Mouse (Mus musculus) embryonic facial prominence, embryonic 15.5 days (tissue): Measurements from ENCODE around the gene Idh3g. TPM values are rescaled to one million over a fixed set of nuclear protein-coding genes. Genes with fewer than 3 reads are reported as not detected.

Source experiments
- ATAC-seq: fragments of 200-750 bp; cut with Nextera tagmentation; 2 replicates; pipeline ENCODE4 v1.8.0; 2017; ENCODE audit warnings: low read depth, moderate TSS enrichment; ENCODE audit not compliant: insufficient number of reproducible peaks, low FRiP score, low TSS enrichment
- H3K27ac ChIP-seq: fragments of 300-500 bp; sonication (generic); replicated peaks from 2 replicates; pipeline ENCODE4 v1.5.1; 2015; ENCODE audit warnings: mild to moderate bottlenecking, inconsistent platforms
- H3K27me3 ChIP-seq: fragments of 300-500 bp; sonication (generic); 2 replicates; pipeline ENCODE4 v1.6.1; 2015; ENCODE audit warnings: inconsistent platforms
- H3K36me3 ChIP-seq: fragments of 300-500 bp; sonication (generic); 2 replicates; pipeline ENCODE4 v1.6.1; 2015; ENCODE audit warnings: mild to moderate bottlenecking, inconsistent platforms
- H3K4me1 ChIP-seq: fragments of 300-500 bp; sonication (generic); 2 replicates; pipeline ENCODE4 v1.6.1; 2015; ENCODE audit warnings: inconsistent platforms
- H3K4me2 ChIP-seq: fragments of 300-500 bp; sonication (generic); replicated peaks from 2 replicates; pipeline ENCODE4 v1.6.1; 2015; ENCODE audit warnings: mild to moderate bottlenecking, inconsistent platforms
- H3K4me3 ChIP-seq: fragments of 300-500 bp; sonication (generic); replicated peaks from 2 replicates; pipeline ENCODE4 v1.5.1; 2015; ENCODE audit warnings: mild to moderate bottlenecking, inconsistent platforms
- H3K9ac ChIP-seq: fragments of 300-500 bp; sonication (generic); 2 replicates; pipeline ENCODE4 v1.6.1; 2015; ENCODE audit warnings: inconsistent platforms
- H3K9me3 ChIP-seq: fragments of 300-500 bp; sonication (generic); replicated peaks from 2 replicates; pipeline ENCODE4 v1.6.1; 2016; ENCODE audit warnings: inconsistent platforms
- WGBS: fragments of 180-500 bp; shearing (Covaris S2); methylation state at CpG from one replicate; pipeline ENCODE4 v1.1.7; 2015; 5-methylcytosine and 5-hydroxymethylcytosine counted together
- polyA plus RNA-seq: library from polyadenylated mRNA; unstranded; fragments of >200 nt; fragmentation: Nextera tagmentation; extraction: Ambion mirVana; gene quantifications from 2 replicates; pipeline ENCODE4 v1.2.1, GENCODE M21; 2015

The Idh3g gene
- polyA plus RNA-seq, 1 experiment from 2014 or later: 199 TPM

DNA sequence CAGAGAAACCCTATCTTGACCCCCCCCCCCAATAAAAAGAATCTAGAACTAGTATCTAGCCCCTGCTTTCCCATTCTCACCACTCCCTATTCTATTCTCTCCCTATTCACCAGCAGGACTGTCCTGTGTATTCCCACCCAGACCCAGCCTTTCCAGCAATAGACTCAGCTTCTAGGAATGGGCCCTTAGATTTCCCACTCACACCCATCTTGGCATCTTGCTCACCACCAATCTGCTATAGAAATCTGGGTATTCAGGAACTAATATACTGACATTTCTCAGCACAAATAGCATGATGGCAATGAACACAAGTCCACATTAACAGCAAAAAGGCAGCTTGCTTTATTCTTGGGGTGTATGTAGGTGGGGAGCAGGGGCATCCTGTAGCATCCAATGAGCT is 6.3 kb upstream of the Idh3g start:
- peaks cover 5% of the 10 kb centered on the region for H3K4me1 ChIP-seq
- ATAC-seq: no peak
- no peaks in the 10 kb centered on the region; the same call in 1 of the 2 replicates for H3K27me3 ChIP-seq
- peaks cover 16% of the 10 kb centered on the region; the same call in 1 of the 2 replicates for H3K36me3 ChIP-seq
- no peak overlapping the region for H3K4me2 ChIP-seq
- no peaks in the 10 kb centered on the region for H3K9me3 ChIP-seq
- H3K4me3 ChIP-seq: no peak overlapping the region
- H3K9ac ChIP-seq: no peak overlapping the region
- H3K27ac ChIP-seq: no peak overlapping the region

DNA sequence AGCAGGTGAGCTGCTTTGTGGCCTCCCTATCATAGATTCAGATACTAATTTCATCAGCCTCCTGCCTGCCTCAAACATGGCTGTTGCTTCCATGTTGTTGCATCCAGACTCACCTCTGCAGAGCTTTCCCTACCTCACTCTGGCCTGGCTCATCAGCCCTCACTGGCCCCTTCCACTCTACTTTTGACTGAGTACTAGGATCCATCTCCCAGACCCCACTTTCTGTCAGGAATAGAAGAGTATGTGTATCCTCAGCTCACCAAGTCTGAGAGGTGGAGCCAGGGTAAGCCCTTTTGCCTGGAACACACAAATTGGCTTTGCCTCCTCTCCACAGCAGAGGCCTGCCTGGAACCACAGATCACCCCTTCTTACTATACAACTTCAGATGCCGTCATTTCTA is 1.8 kb upstream of the Idh3g start:
- Histone ChIP-seq H3K4me1 (peaks cover 8% of the 10 kb centered on the region), H3K36me3 (peaks cover 16% of the 10 kb centered on the region; the same call in 1 of the 2 replicates), H3K27ac (no peak overlapping the region), H3K9me3 (no peaks in the 10 kb centered on the region), H3K4me3 (no peak overlapping the region), H3K27me3 (no peaks in the 10 kb centered on the region), H3K4me2 (peak overlapping the region; percentile 51), H3K9ac (no peak overlapping the region)
- WGBS: 95% methylated on average over 1 of the region's 1 CpGs
- no peak for ATAC-seq

DNA sequence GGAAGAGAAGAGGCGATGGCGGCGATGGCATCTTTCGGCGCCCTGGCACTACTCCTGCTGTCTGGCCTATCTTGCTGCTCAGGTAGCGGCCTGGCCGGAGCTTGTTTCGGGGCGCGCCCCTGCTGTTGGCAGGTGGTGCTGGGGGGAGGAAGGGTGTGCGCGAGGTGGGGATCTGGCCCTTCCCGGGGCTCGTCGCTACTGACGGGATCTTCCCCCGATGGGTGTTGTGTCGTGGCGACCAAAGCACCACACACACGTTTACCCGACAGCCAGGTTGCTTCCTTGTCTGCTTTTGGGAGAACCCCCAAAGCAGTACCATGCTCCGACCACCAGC is 495 bp upstream of the Idh3g start:
- ATAC-seq: peak; percentile 22; the same call in 1 of the 2 replicates
- H3K9me3 ChIP-seq: no peaks in the 10 kb centered on the region
- H3K27me3 ChIP-seq: no peaks in the 10 kb centered on the region
- peak overlapping the region; percentile 91 for H3K27ac ChIP-seq
- peaks cover 8% of the 10 kb centered on the region for H3K4me1 ChIP-seq
- peaks cover 16% of the 10 kb centered on the region; the same call in 1 of the 2 replicates for H3K36me3 ChIP-seq
- 20% methylated on average over 22 of the region's 22 CpGs for WGBS
- H3K4me2 ChIP-seq: peak overlapping the region; percentile 51
- H3K9ac ChIP-seq: peak overlapping the region; percentile 65
- H3K4me3 ChIP-seq: peak overlapping the region; percentile 64

DNA sequence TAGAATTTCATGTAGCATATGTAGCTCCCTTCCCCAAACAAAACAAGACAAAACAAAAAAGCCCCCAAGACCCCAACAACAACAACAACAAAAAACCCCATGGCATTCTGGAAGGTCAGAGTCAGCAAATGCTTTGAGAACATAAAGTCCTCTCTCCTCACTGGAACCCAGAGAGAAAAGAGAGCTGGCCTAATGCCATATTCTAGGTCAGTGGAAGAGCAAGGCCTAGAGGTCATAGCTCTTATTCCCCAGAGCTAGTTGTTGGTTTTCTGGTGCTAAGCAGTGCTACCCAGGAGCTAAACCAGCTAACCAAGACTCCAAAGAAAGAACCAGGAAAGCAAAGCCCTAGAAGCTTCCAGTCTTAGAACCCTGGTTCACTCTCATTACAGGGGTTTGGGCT is 1.0 kb downstream of the Idh3g start:
- peak overlapping the region; percentile 64 for H3K4me3 ChIP-seq
- no peaks in the 10 kb centered on the region for H3K27me3 ChIP-seq
- H3K4me2 ChIP-seq: peak overlapping the region; percentile 50
- peak overlapping the region; percentile 91; the same call in 1 of the 2 replicates for H3K27ac ChIP-seq
- no peak overlapping the region; the same call in 1 of the 2 replicates for H3K9ac ChIP-seq
- no peaks in the 10 kb centered on the region for H3K9me3 ChIP-seq
- peaks cover 12% of the 10 kb centered on the region for H3K36me3 ChIP-seq
- ATAC-seq: no peak
- peaks cover 8% of the 10 kb centered on the region for H3K4me1 ChIP-seq

- Histone ChIP-seq H3K36me3 (peaks cover 27% of the 10 kb centered on the region; the same call in 1 of the 2 replicates), H3K9ac (no peak overlapping the region), H3K4me3 (no peak overlapping the region), H3K27ac (no peak overlapping the region), H3K27me3 (no peaks in the 10 kb centered on the region), H3K4me1 (no peaks in the 10 kb centered on the region), H3K9me3 (no peaks in the 10 kb centered on the region), H3K4me2 (no peak overlapping the region)
- 92% methylated on average over 3 of the region's 3 CpGs for WGBS
- no peak for ATAC-seq
These were observed 4.5 kb downstream of the Idh3g start for GRCm38 (mm10) chrX:73782227-73782626.

GRCm38 (mm10) chrX:73774802-73775483 is 11.8 kb downstream of the Idh3g start:
- Histone ChIP-seq H3K9ac (no peak overlapping the region), H3K4me3 (no peak overlapping the region), H3K27ac (no peak overlapping the region), H3K9me3 (no peaks in the 10 kb centered on the region), H3K4me2 (no peak overlapping the region), H3K4me1 (no peaks in the 10 kb centered on the region), H3K27me3 (no peaks in the 10 kb centered on the region), H3K36me3 (0 out of 2 replicates have a peak, but pooled peaks cover 18% of the 10 kb centered on the region)
- ATAC-seq: no peak; the same call in 1 of the 2 replicates
- 65% methylated on average over 10 of the region's 10 CpGs for WGBS

GRCm38 (mm10) chrX:73774168-73774760 is 12.4 kb downstream of the Idh3g start, which contains the start of gene Srpk3:
Gene Srpk3 (plus strand): TSS chrX:73774405.
- 62% methylated on average over 9 of the region's 9 CpGs for WGBS
- 0 out of 2 replicates have a peak, but pooled peaks cover 12% of the 10 kb centered on the region for H3K36me3 ChIP-seq
- H3K27me3 ChIP-seq: no peaks in the 10 kb centered on the region
- no peaks in the 10 kb centered on the region for H3K4me1 ChIP-seq
- no peak within 1 kb of the TSS for H3K4me3 ChIP-seq
- H3K4me2 ChIP-seq: no peak within 1 kb of the TSS
- no peak within 1 kb of the TSS for H3K9ac ChIP-seq
- no peak within 1 kb of the TSS for H3K27ac ChIP-seq
- H3K9me3 ChIP-seq: no peaks in the 10 kb centered on the region
- no peak for ATAC-seq

DNA sequence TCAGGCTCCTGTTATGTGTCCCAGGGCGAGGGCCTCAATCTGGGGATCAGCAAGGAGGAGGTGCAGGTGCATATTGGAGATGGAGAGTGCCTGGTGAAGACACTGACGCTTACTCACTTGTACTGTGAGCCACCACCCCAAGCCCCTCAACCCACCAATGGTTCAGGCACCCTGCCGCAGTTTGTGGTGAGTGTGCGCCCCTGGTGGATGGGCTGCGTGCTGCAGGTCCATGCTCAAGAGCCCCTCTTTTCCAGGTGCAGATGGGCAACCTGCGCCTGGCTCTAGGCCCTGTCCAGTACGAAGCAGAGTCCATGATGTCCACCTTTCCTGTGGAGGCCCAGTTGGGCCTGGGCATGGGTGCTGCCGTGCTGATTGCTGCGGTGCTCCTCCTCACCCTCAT is 19.4 kb downstream of the Idh3g start:
- Histone ChIP-seq H3K27ac (no peak overlapping the region), H3K4me3 (no peak overlapping the region), H3K36me3 (no peaks in the 10 kb centered on the region), H3K27me3 (no peaks in the 10 kb centered on the region), H3K9ac (no peak overlapping the region), H3K9me3 (no peaks in the 10 kb centered on the region), H3K4me2 (no peak overlapping the region), H3K4me1 (no peaks in the 10 kb centered on the region)
- no peak for ATAC-seq
- WGBS: 57% methylated on average over 9 of the region's 9 CpGs

- Histone ChIP-seq H3K36me3 (no peaks in the 10 kb centered on the region), H3K9ac (no peak overlapping the region), H3K4me1 (no peaks in the 10 kb centered on the region), H3K27ac (no peak overlapping the region), H3K4me3 (no peak overlapping the region), H3K27me3 (no peaks in the 10 kb centered on the region), H3K9me3 (no peaks in the 10 kb centered on the region), H3K4me2 (no peak overlapping the region)
- no peak for ATAC-seq
- 45% methylated on average over 1 of the region's 1 CpGs for WGBS
These were observed 21.4 kb downstream of the Idh3g start for GRCm38 (mm10) chrX:73765311-73765710.

DNA sequence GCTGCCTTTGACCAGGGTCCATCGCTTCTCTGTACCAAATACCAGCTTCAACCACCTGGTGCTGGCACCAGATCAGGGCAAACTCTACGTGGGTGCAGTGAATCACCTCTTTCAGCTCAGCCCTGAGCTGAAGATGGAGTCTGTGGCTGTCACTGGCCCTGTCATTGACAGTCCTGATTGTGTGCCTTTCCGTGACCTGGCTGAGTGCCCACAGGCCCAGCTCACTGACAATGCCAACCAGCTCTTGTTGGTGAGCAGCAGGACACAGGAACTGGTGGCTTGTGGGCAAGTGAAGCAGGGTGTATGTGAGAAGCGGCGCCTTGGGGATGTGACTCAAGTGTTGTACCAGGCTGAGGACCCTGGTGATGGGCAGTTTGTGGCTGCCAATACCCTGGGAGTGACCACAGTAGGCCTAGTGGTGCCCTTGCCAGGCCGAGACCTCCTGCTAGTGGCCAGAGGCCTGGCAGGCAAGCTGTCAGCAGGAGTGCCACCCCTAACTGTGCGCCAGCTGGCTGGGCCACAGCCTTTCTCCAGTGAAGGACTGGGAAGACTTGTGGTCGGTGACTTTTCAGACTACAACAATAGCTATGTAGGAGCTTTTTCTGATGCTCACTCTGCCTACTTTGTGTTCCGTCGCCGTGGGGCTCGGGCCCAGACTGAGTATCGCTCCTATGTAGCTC is 27.9 kb downstream of the Idh3g start:
- no peak overlapping the region for H3K27ac ChIP-seq
- ATAC-seq: no peak
- 84% methylated on average over 13 of the region's 13 CpGs for WGBS
- no peaks in the 10 kb centered on the region for H3K9me3 ChIP-seq
- H3K4me3 ChIP-seq: no peak overlapping the region
- H3K9ac ChIP-seq: no peak overlapping the region
- H3K36me3 ChIP-seq: no peaks in the 10 kb centered on the region
- H3K27me3 ChIP-seq: no peaks in the 10 kb centered on the region
- no peaks in the 10 kb centered on the region for H3K4me1 ChIP-seq
- H3K4me2 ChIP-seq: no peak overlapping the region

- no peak within 1 kb of the TSS for H3K27ac ChIP-seq
- no peak within 1 kb of the TSS for H3K4me2 ChIP-seq
- H3K36me3 ChIP-seq: no peaks in the 10 kb centered on the region
- no peaks in the 10 kb centered on the region for H3K4me1 ChIP-seq
- WGBS: 69% methylated on average over 5 of the region's 5 CpGs
- H3K9ac ChIP-seq: no peak within 1 kb of the TSS
- no peak within 1 kb of the TSS for H3K4me3 ChIP-seq
- no peaks in the 10 kb centered on the region for H3K9me3 ChIP-seq
- H3K27me3 ChIP-seq: no peaks in the 10 kb centered on the region
- ATAC-seq: no peak
These were observed 30.2 kb downstream of the Idh3g start, which contains the start of gene Plxnb3 for GRCm38 (mm10) chrX:73756334-73757140. Gene Plxnb3 (plus strand): TSS chrX:73757090.
